Mouse (Mus musculus): ENCODE measurements around the gene Pfn3.

GRCm38 (mm10) chr13:55444937-55445315 lies 29.9 kb upstream of the Pfn3 start, which contains the start of gene Grk6:
- TF ChIP-seq MAFK (IDR thresholded peaks at IDR 0.05; ENCODE audit: insufficient read depth, low read depth, low read length) (no peak), CHD2 (IDR thresholded peaks at IDR 0.05; ENCODE audit: low read depth, low read length) (peak; percentile 86), HCFC1 (IDR thresholded peaks at IDR 0.05; ENCODE audit: borderline replicate concordance, insufficient read depth, low read length) (no peak)

Measured in ES-E14 (cell line).